Mouse (Mus musculus): ENCODE results near the gene Adgrl1. TPM values are rescaled to one million over a fixed set of nuclear protein-coding genes. Genes with fewer than 3 reads are reported as not detected.

Gene Adgrl1
- polyA plus RNA-seq, 1 experiment = 113 TPM

GRCm38 (mm10) chr8:83898985-83899362 is 931 bp upstream of the Adgrl1 start:
- WGBS = 0% methylated on average over 13 of the region's 13 CpGs
- H3K4me1 ChIP-seq (ENCODE audit: control insufficient read depth, insufficient read depth, low read length) = peaks cover 25% of the 10 kb centered on the region
- TF ChIP-seq POLR2A (IDR thresholded peaks at IDR 0.05; ENCODE audit: insufficient read depth, low read depth, low read length) = no peak
- no peak for TF ChIP-seq CTCF (IDR thresholded peaks at IDR 0.05; ENCODE audit: insufficient read depth, low read depth, low read length)
- H3K27ac ChIP-seq (ENCODE audit: insufficient read depth, low read depth, low read length) = peak overlapping the region; percentile 99
- peak overlapping the region; percentile 80 for H3K4me3 ChIP-seq (ENCODE audit: insufficient read depth, low read depth, low read length)

GRCm38 (mm10) chr8:83900266-83900956 is 506 bp downstream of the Adgrl1 start:
- 5% methylated on average over 95 of the region's 100 CpGs for WGBS
- TF ChIP-seq POLR2A (IDR thresholded peaks at IDR 0.05; ENCODE audit: insufficient read depth, low read depth, low read length) (no peak; the same call in 1 of the 2 replicates), CTCF (IDR thresholded peaks at IDR 0.05; ENCODE audit: insufficient read depth, low read depth, low read length) (no peak)
- Histone ChIP-seq H3K27ac (ENCODE audit: insufficient read depth, low read depth, low read length) (peak overlapping the region; percentile 77), H3K4me1 (ENCODE audit: control insufficient read depth, insufficient read depth, low read length) (peaks cover 39% of the 10 kb centered on the region), H3K4me3 (ENCODE audit: insufficient read depth, low read depth, low read length) (peak overlapping the region; percentile 80)

- WGBS = under 1% methylated on average over 39 of the region's 40 CpGs
- H3K27ac ChIP-seq (ENCODE audit: insufficient read depth, low read depth, low read length) = peak overlapping the region; percentile 36
- H3K4me3 ChIP-seq (ENCODE audit: insufficient read depth, low read depth, low read length) = peak overlapping the region; percentile 80
- H3K4me1 ChIP-seq (ENCODE audit: control insufficient read depth, insufficient read depth, low read length) = peaks cover 43% of the 10 kb centered on the region
- TF ChIP-seq POLR2A (IDR thresholded peaks at IDR 0.05; ENCODE audit: insufficient read depth, low read depth, low read length) (peak; percentile 38; the same call in 1 of the 2 replicates), CTCF (IDR thresholded peaks at IDR 0.05; ENCODE audit: insufficient read depth, low read depth, low read length) (no peak)
These were observed 1.0 kb downstream of the Adgrl1 start for GRCm38 (mm10) chr8:83900957-83901270.

- WGBS = 19% methylated on average over 14 of the region's 14 CpGs
- TF ChIP-seq CTCF (IDR thresholded peaks at IDR 0.05; ENCODE audit: insufficient read depth, low read depth, low read length) (no peak), POLR2A (IDR thresholded peaks at IDR 0.05; ENCODE audit: insufficient read depth, low read depth, low read length) (no peak)
- peak overlapping the region; percentile 80 for H3K4me3 ChIP-seq (ENCODE audit: insufficient read depth, low read depth, low read length)
- H3K27ac ChIP-seq (ENCODE audit: insufficient read depth, low read depth, low read length) = peak overlapping the region; percentile 36; the same call in 1 of the 2 replicates
- H3K4me1 ChIP-seq (ENCODE audit: control insufficient read depth, insufficient read depth, low read length) = peaks cover 45% of the 10 kb centered on the region
These were observed 1.9 kb downstream of the Adgrl1 start for GRCm38 (mm10) chr8:83901566-83902485.

- H3K4me3 ChIP-seq (ENCODE audit: insufficient read depth, low read depth, low read length) = peak overlapping the region; percentile 30
- H3K27ac ChIP-seq (ENCODE audit: insufficient read depth, low read depth, low read length) = no peak overlapping the region
- TF ChIP-seq POLR2A (IDR thresholded peaks at IDR 0.05; ENCODE audit: insufficient read depth, low read depth, low read length) = no peak
- no peak for TF ChIP-seq CTCF (IDR thresholded peaks at IDR 0.05; ENCODE audit: insufficient read depth, low read depth, low read length)
- 15% methylated on average over 13 of the region's 13 CpGs for WGBS
- H3K4me1 ChIP-seq (ENCODE audit: control insufficient read depth, insufficient read depth, low read length) = peaks cover 53% of the 10 kb centered on the region
These were observed 3.2 kb downstream of the Adgrl1 start for GRCm38 (mm10) chr8:83902961-83903666.

GRCm38 (mm10) chr8:83908583-83908982 is 8.7 kb downstream of the Adgrl1 start:
- WGBS = 26% methylated on average over 6 of the region's 6 CpGs
- no peak overlapping the region for H3K4me3 ChIP-seq (ENCODE audit: insufficient read depth, low read depth, low read length)
- TF ChIP-seq CTCF (IDR thresholded peaks at IDR 0.05; ENCODE audit: insufficient read depth, low read depth, low read length) (no peak), POLR2A (IDR thresholded peaks at IDR 0.05; ENCODE audit: insufficient read depth, low read depth, low read length) (no peak)
- peak overlapping the region; percentile 70 for H3K27ac ChIP-seq (ENCODE audit: insufficient read depth, low read depth, low read length)
- peaks cover 73% of the 10 kb centered on the region for H3K4me1 ChIP-seq (ENCODE audit: control insufficient read depth, insufficient read depth, low read length)

- peak overlapping the region; percentile 70 for H3K27ac ChIP-seq (ENCODE audit: insufficient read depth, low read depth, low read length)
These were observed 9.4 kb downstream of the Adgrl1 start for GRCm38 (mm10) chr8:83909311-83909710.

GRCm38 (mm10) chr8:83911809-83912731 is 12.2 kb downstream of the Adgrl1 start:
- Histone ChIP-seq H3K4me1 (ENCODE audit: control insufficient read depth, insufficient read depth, low read length) (peaks cover 77% of the 10 kb centered on the region), H3K4me3 (ENCODE audit: insufficient read depth, low read depth, low read length) (no peak overlapping the region), H3K27ac (ENCODE audit: insufficient read depth, low read depth, low read length) (no peak overlapping the region)
- TF ChIP-seq POLR2A (IDR thresholded peaks at IDR 0.05; ENCODE audit: insufficient read depth, low read depth, low read length) = no peak
- 60% methylated on average over 5 of the region's 5 CpGs for WGBS

More at GRCm38 (mm10) chr8:83909311-83909710, 9.4 kb downstream of the Adgrl1 start:
- no peak overlapping the region for H3K4me3 ChIP-seq (ENCODE audit: insufficient read depth, low read depth, low read length)
- no peak for TF ChIP-seq CTCF (IDR thresholded peaks at IDR 0.05; ENCODE audit: insufficient read depth, low read depth, low read length)
- TF ChIP-seq POLR2A (IDR thresholded peaks at IDR 0.05; ENCODE audit: insufficient read depth, low read depth, low read length) = no peak
- H3K4me1 ChIP-seq (ENCODE audit: control insufficient read depth, insufficient read depth, low read length) = peaks cover 70% of the 10 kb centered on the region
- WGBS = 34% methylated on average over 8 of the region's 8 CpGs
